Mouse (Mus musculus) urinary bladder, postnatal 10 days (tissue): ENCODE results near the gene Dkkl1.

ENCODE experiments used
- DNase-seq: peaks from one replicate; pipeline ENCODE4 v3.0.0; 2022; ENCODE audit warnings: low spot score

The Dkkl1 gene

DNA sequence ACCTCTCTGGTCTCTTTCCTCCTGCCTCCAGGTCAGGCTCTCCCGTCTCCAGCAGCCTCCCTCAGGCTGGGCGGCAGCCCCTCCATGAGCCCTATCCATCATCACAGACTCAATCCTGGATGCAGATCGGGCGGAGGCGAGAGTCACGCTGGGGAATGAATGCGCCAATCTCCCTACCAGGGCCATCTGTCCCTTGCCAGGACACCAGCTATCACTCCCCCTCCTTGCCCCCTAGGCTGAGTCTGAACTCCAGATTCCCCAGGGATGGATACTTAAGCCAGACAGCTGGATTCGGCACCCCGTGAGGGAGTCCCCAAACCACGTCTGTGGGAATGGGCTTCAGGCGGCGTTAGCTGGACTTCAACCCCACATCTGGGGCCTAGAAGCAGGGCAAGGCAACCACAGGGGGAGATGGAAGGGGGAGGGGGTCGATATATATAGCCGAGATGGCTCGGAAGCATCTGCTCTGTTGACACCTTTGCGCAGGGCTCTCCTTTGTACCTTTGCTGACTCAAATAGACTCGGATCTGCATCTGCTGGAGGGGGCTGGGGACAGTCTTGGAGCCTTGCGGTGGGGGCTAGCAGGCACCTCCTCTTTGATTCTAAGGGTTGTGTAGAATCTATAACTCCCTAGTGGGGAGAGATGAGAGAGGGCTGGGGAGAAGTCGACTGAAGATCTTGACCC, 44.0 kb downstream of the Dkkl1 start:
- no peak for DNase-seq

DNA sequence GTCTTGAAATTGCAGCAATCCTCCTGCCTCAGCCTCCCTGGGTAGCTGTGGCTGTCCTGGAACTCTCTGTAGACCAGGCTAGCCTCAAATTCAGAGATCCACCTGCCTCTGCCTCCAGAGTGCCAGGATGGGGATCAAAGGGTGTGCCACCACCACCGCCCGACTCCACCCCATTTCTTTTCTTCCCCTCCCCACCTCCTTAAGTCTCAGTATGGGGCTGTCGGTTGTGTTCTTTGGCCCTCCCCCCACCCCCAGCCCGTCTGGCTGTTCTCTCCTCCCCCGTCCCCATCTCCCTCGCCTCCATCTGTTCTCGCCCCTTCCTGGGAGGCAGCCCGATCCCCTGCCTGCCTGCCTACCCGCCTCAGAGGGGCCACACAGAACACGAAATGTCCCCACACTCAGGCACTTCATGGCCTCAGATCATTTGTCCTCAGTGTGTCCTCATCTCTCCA, 45.0 kb downstream of the Dkkl1 start:
- no peak for DNase-seq

- DNase-seq: no peak
Measured at GRCm38 (mm10) chr7:45165701-45166100, 46.2 kb downstream of the Dkkl1 start.

- DNase-seq: no peak
Measured at GRCm38 (mm10) chr7:45164833-45165232, 47.1 kb downstream of the Dkkl1 start.

- DNase-seq: no peak
Measured at GRCm38 (mm10) chr7:45163735-45164490, 48.0 kb downstream of the Dkkl1 start, which contains the start of gene Slc17a7. TSS of gene Slc17a7 (plus strand) at chr7:45163949.

DNA sequence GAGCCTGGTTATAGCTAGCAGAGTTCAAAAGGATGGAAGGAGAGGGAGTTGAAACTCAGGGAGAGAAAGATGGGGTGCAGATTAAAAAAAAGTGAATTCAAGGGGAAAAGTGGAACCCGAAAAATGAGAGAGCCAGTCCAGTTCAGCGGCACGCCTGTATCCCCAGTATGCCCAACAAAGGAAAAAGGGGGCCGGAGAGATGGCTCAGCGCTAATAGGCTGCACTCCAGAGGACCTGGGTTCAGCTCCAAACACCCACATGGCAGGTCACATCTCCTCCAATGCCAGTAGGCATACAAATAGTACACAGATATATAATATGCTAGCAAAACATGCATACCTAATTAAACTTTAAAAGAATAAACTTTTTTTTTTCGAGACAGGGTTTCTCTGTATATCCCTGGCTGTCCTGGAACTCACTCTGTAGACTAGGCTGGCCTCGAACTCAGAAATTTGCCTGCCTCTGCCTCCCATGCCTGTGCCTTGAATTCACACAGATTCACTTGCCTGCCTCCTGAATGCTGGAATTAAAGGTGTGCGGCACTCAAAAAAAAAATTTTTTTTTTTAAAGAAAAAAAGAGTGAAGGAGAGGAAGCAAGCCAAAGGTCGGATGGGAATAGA, 48.8 kb downstream of the Dkkl1 start:
- no peak for DNase-seq

GRCm38 (mm10) chr7:45162551-45162950, 49.4 kb downstream of the Dkkl1 start:
- no peak for DNase-seq

DNA sequence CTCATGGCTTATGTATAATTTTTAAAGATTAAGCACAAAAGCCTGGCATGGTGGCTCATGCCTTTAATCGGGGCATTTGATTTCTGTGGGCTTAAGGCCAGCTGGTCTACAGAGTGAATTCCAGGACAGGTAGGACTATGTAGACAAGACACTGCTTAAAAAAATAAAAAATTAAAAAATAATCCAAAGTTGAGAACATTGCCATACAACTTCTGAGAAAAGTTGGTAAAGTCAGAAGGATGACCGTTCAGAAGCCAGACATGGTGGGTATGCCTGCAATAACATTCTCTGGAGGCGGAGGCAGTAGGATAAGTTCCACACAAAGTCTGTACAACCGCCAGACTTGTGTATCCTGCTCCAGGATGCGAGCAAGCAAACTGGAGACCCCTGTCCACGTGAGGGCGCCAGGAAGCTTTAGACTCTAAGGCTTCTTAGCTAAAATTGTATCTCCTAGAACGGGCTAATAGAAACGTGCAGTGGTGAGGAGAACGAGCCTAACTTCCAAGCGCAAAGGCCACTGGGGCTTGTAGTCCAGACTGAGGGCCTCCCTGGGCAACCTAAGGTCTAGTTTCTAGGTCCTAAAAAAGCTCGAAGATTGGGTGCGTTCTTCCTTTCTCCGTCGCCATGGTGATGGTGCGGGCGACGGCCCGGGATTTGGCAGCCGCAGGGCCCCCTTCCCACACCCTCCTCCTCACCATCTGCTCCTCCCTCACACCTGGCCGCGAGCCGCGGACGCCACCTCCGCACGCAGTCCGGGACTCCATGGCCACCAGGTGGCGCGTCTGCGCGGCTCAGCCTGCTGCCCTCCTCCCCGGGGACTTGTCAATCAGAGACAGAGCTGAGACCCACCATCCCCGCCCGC, 50.1 kb downstream of the Dkkl1 start:
- peak; percentile 75 for DNase-seq

DNA sequence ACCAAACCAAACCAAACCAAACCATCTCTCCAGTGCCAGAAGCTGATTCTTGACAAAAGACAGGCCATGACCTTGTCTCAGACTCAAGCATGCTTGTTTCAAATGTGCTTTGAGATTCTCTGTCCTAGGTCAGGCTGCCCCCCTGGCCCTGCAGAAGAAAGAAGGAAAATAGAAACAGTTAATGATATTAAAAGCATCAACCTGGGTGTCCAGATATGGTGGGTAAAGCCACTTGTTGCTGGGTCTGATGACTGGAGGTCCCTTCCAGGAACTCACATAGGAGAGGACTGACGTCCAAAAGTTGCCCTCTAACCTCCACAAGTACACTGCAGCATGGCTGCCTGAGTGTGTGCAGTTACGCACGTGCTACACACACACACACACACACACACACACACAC, 51.1 kb downstream of the Dkkl1 start:
- no peak for DNase-seq

GRCm38 (mm10) chr7:45160316-45160800, 51.6 kb downstream of the Dkkl1 start:
- no peak for DNase-seq

DNA sequence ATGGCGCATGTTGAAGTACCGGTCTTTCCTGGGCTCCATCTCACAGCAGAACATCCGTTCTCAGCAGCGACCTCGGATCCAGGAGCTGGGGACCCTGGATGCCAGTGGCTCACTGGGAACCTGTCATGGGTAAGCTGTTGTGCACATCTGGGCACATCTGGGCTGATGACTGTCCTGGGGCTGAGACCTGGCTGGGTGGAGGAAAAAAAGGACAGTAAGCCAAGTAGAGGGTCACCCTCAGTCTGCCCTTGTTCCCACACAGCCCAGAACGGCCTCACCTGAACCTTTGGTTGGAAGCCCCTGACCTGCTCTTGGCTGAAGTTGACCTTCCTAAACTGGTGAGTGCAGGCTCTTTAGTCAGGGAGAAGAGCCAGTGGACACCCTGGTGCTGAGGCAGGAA, 53.0 kb downstream of the Dkkl1 start:
- no peak for DNase-seq
